Mouse (Mus musculus) lung, postnatal 0 days (tissue): Measurements from ENCODE around the gene Krt26.

Experiments
- CTCF ChIP-seq: IDR thresholded peaks from 2 replicates; pipeline ENCODE4 v1.5.1; 2016; ENCODE audit warnings: antibody characterized with exemption, mild to moderate bottlenecking
- EP300 ChIP-seq: IDR thresholded peaks from 2 replicates; pipeline ENCODE4 v1.6.1; 2016; ENCODE audit warnings: antibody characterized with exemption, mild to moderate bottlenecking, control low read depth

GRCm38 (mm10) chr11:99361423-99361822 is 23.7 kb upstream of the Krt26 start:
- no peak for TF ChIP-seq CTCF
- no peak for TF ChIP-seq EP300
